Mouse (Mus musculus): ENCODE measurements around the gene Bend7.

DNA sequence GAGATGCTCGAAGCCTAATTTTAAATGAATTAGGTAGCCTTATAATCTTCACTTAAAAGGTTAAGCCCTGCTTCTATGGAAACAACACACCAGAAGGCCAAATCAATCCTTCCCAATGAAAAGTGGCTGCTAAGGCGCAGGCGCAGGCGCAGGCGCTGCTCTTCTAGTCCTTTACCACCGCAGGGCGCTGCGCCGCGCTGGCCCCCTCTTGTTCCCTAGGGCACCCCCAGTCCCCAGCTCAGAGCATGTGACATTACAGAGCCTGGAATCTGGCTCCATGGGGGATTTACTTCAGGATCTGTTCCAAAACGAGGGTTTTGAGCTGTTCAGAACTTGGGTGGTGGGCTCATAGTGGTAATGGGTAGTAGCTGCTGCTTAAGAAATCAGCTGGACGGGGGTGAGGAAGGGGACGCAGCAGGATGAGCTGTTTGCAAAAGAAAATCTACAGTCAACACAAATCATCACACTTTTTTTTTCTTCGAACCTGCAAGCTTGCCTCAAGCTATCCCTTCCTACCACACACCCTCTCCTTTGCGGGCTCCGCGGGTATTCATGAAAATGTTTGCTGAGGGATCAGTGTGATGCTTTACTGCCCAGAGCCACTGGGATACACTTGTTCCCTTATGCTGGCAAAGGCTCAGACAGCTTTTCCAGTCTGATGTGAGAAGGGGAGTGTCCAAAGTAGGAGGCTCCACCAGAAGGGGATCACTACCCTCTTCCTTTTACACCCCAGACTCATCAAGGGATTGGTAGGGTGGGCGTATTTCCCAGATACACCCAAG, 85.0 kb downstream of the Bend7 start:
- no peak for TF ChIP-seq TAL1 (IDR thresholded peaks at IDR 0.05; ENCODE audit: low read length)
- no peak for TF ChIP-seq GATA1 (IDR thresholded peaks at IDR 0.05; ENCODE audit: low read length)

Measured in erythroblast, embryonic 14.5 days (primary cell).